Mouse (Mus musculus): Measurements from ENCODE around the gene Pip5k1b.

- TF ChIP-seq MAFK (IDR thresholded peaks at IDR 0.05; ENCODE audit: insufficient read depth, low read depth, low read length) (no peak), ZC3H11A (IDR thresholded peaks at IDR 0.05; ENCODE audit: borderline replicate concordance, low read depth, low read length) (no peak)
Measured at GRCm38 (mm10) chr19:24536280-24536679, 19.4 kb downstream of the Pip5k1b start.
